Mouse (Mus musculus) neural tube, embryonic 11.5 days (tissue): ENCODE results near the gene Cx3cr1. TPM values are rescaled to one million over a fixed set of nuclear protein-coding genes. Genes with fewer than 3 reads are reported as not detected.

Experiments used
- ATAC-seq: fragments of 200-750 bp; cut with Nextera tagmentation; 2 replicates; pipeline ENCODE4 v1.8.0; 2017; ENCODE audit warnings: moderate number of reproducible peaks, mild to moderate bottlenecking, moderate TSS enrichment, moderate library complexity; ENCODE audit not compliant: insufficient read depth, low FRiP score, low TSS enrichment
- DNase-seq: peaks from one replicate; pipeline ENCODE4 v3.0.0-alpha.2; 2015; ENCODE audit warnings: low spot score
- H3K27ac ChIP-seq: fragments of 300-500 bp; sonication (generic); 2 replicates; pipeline ENCODE4 v1.5.1; 2014; ENCODE audit warnings: low read depth, mild to moderate bottlenecking, low read length
- H3K27me3 ChIP-seq: fragments of 300-500 bp; sonication (generic); 2 replicates; pipeline ENCODE4 v1.6.1; 2014; ENCODE audit warnings: mild to moderate bottlenecking, low read length, mixed read lengths; ENCODE audit not compliant: control insufficient read depth, insufficient read depth
- H3K36me3 ChIP-seq: fragments of 300-500 bp; sonication (generic); 2 replicates; pipeline ENCODE4 v1.6.1; 2014; ENCODE audit warnings: mild to moderate bottlenecking, low read length, moderate library complexity, mixed read lengths; ENCODE audit not compliant: control insufficient read depth, insufficient read depth
- H3K4me1 ChIP-seq: fragments of 300-500 bp; sonication (generic); 2 replicates; pipeline ENCODE4 v1.6.1; 2014; ENCODE audit warnings: low read length, mixed read lengths; ENCODE audit not compliant: control insufficient read depth, insufficient read depth
- H3K4me2 ChIP-seq: fragments of 300-500 bp; sonication (generic); 2 replicates; pipeline ENCODE4 v1.6.1; 2014; ENCODE audit warnings: low read depth, mild to moderate bottlenecking, moderate library complexity
- H3K4me3 ChIP-seq: fragments of 300-500 bp; sonication (generic); 2 replicates; pipeline ENCODE4 v1.5.1; 2014; ENCODE audit warnings: low read depth, low read length
- H3K9ac ChIP-seq: fragments of 300-500 bp; sonication (generic); 2 replicates; pipeline ENCODE4 v1.6.1; 2014; ENCODE audit warnings: mild to moderate bottlenecking, low read length
- H3K9me3 ChIP-seq: fragments of 300-500 bp; sonication (generic); 2 replicates; pipeline ENCODE4 v1.6.1; 2016; ENCODE audit warnings: low read length; ENCODE audit not compliant: control insufficient read depth
- WGBS: fragments of 180-500 bp; shearing (Covaris S2); extraction: QIAGEN DNeasy Blood & Tissue Kit; methylation state at CpG from one replicate; pipeline ENCODE4 v1.1.7; 2014; 5-methylcytosine and 5-hydroxymethylcytosine counted together
- polyA plus RNA-seq: library from polyadenylated mRNA; unstranded; fragments of >200 nt; fragmentation: Nextera tagmentation; extraction: Ambion mirVana; gene quantifications from 2 replicates; pipeline ENCODE4 v1.2.1, GENCODE M21; 2014

The Cx3cr1 gene
- polyA plus RNA-seq, 1 experiment from 2014 or later: 2.9 TPM

- peaks cover 2% of the 10 kb centered on the region; the same call in 1 of the 2 replicates for H3K4me1 ChIP-seq
- no peak overlapping the region for H3K9ac ChIP-seq
- H3K4me2 ChIP-seq: no peak overlapping the region
- H3K27me3 ChIP-seq: no peaks in the 10 kb centered on the region
- DNase-seq (no peak), ATAC-seq (no peak)
- no peaks in the 10 kb centered on the region for H3K36me3 ChIP-seq
- no peak overlapping the region for H3K4me3 ChIP-seq
- H3K27ac ChIP-seq: no peak overlapping the region
- WGBS: 93% methylated on average over 1 of the region's 1 CpGs
- H3K9me3 ChIP-seq: no peaks in the 10 kb centered on the region
Observed at GRCm38 (mm10) chr9:120007833-120008232, 61.8 kb downstream of the Cx3cr1 start.

- ATAC-seq (no peak), DNase-seq (no peak)
- peaks cover 2% of the 10 kb centered on the region; the same call in 1 of the 2 replicates for H3K4me1 ChIP-seq
- no peaks in the 10 kb centered on the region for H3K9me3 ChIP-seq
- no peaks in the 10 kb centered on the region for H3K27me3 ChIP-seq
- H3K4me3 ChIP-seq: no peak overlapping the region
- no peak overlapping the region for H3K27ac ChIP-seq
- WGBS: 78% methylated on average over 3 of the region's 3 CpGs
- no peaks in the 10 kb centered on the region for H3K36me3 ChIP-seq
- no peak overlapping the region for H3K4me2 ChIP-seq
- H3K9ac ChIP-seq: no peak overlapping the region
Observed at GRCm38 (mm10) chr9:120005936-120006335, 63.7 kb downstream of the Cx3cr1 start.

GRCm38 (mm10) chr9:120002893-120003292 is 66.8 kb downstream of the Cx3cr1 start:
- DNase-seq (no peak), ATAC-seq (no peak)
- Histone ChIP-seq H3K4me3 (no peak overlapping the region), H3K36me3 (no peaks in the 10 kb centered on the region), H3K9me3 (no peaks in the 10 kb centered on the region), H3K4me2 (no peak overlapping the region), H3K27ac (no peak overlapping the region), H3K9ac (no peak overlapping the region), H3K27me3 (no peaks in the 10 kb centered on the region), H3K4me1 (no peaks in the 10 kb centered on the region)
- WGBS: 73% methylated on average over 5 of the region's 5 CpGs

- H3K9ac ChIP-seq: peak overlapping the region; percentile 41
- ATAC-seq: peak; percentile 75; the same call in 1 of the 2 replicates
- H3K4me3 ChIP-seq: peak overlapping the region; percentile 35
- no peaks in the 10 kb centered on the region for H3K9me3 ChIP-seq
- H3K27me3 ChIP-seq: no peaks in the 10 kb centered on the region
- WGBS: 10% methylated on average over 31 of the region's 31 CpGs
- no peaks in the 10 kb centered on the region for H3K36me3 ChIP-seq
- H3K4me1 ChIP-seq: no peaks in the 10 kb centered on the region
- peak overlapping the region; percentile 54 for H3K4me2 ChIP-seq
- no peak overlapping the region for H3K27ac ChIP-seq
- DNase-seq: peak; percentile 77
Observed at GRCm38 (mm10) chr9:120001945-120002725, 67.5 kb downstream of the Cx3cr1 start.

GRCm38 (mm10) chr9:120000761-120001160 is 68.9 kb downstream of the Cx3cr1 start:
- H3K4me2 ChIP-seq: no peak overlapping the region
- H3K4me1 ChIP-seq: no peaks in the 10 kb centered on the region
- no peak for ATAC-seq
- DNase-seq: no peak
- no peaks in the 10 kb centered on the region for H3K9me3 ChIP-seq
- no peaks in the 10 kb centered on the region for H3K36me3 ChIP-seq
- 74% methylated on average over 5 of the region's 5 CpGs for WGBS
- no peak overlapping the region for H3K4me3 ChIP-seq
- H3K9ac ChIP-seq: no peak overlapping the region
- H3K27ac ChIP-seq: no peak overlapping the region
- H3K27me3 ChIP-seq: no peaks in the 10 kb centered on the region

- Histone ChIP-seq H3K9ac (no peak overlapping the region), H3K27me3 (no peaks in the 10 kb centered on the region), H3K36me3 (no peaks in the 10 kb centered on the region), H3K9me3 (no peaks in the 10 kb centered on the region), H3K27ac (no peak overlapping the region), H3K4me3 (no peak overlapping the region), H3K4me2 (no peak overlapping the region), H3K4me1 (no peaks in the 10 kb centered on the region)
- DNase-seq (no peak), ATAC-seq (no peak)
- WGBS: 82% methylated on average over 6 of the region's 6 CpGs
Observed at GRCm38 (mm10) chr9:119999636-120000035, 70.0 kb downstream of the Cx3cr1 start.

GRCm38 (mm10) chr9:119998776-119999175 is 70.9 kb downstream of the Cx3cr1 start:
- Histone ChIP-seq H3K4me1 (no peaks in the 10 kb centered on the region), H3K36me3 (no peaks in the 10 kb centered on the region), H3K4me3 (no peak overlapping the region), H3K9ac (no peak overlapping the region), H3K27ac (no peak overlapping the region), H3K27me3 (no peaks in the 10 kb centered on the region), H3K4me2 (no peak overlapping the region), H3K9me3 (no peaks in the 10 kb centered on the region)
- ATAC-seq: no peak
- 79% methylated on average over 1 of the region's 1 CpGs for WGBS
- DNase-seq: no peak

GRCm38 (mm10) chr9:119996080-119996479 is 73.6 kb downstream of the Cx3cr1 start:
- no peak overlapping the region for H3K9ac ChIP-seq
- ATAC-seq (no peak), DNase-seq (no peak)
- no peaks in the 10 kb centered on the region for H3K27me3 ChIP-seq
- no peaks in the 10 kb centered on the region for H3K36me3 ChIP-seq
- WGBS: 84% methylated on average over 4 of the region's 4 CpGs
- no peak overlapping the region for H3K27ac ChIP-seq
- no peak overlapping the region for H3K4me2 ChIP-seq
- no peak overlapping the region for H3K4me3 ChIP-seq
- no peaks in the 10 kb centered on the region for H3K9me3 ChIP-seq
- no peaks in the 10 kb centered on the region for H3K4me1 ChIP-seq

GRCm38 (mm10) chr9:119994207-119994606 is 75.5 kb downstream of the Cx3cr1 start:
- Histone ChIP-seq H3K36me3 (no peaks in the 10 kb centered on the region), H3K9me3 (no peaks in the 10 kb centered on the region), H3K4me2 (no peak overlapping the region), H3K27ac (no peak overlapping the region), H3K9ac (no peak overlapping the region), H3K27me3 (no peaks in the 10 kb centered on the region), H3K4me3 (no peak overlapping the region), H3K4me1 (no peaks in the 10 kb centered on the region)
- 76% methylated on average over 7 of the region's 7 CpGs for WGBS
- DNase-seq (no peak), ATAC-seq (no peak)
